Mouse (Mus musculus) heart, postnatal 0 days (tissue): ENCODE data around the gene Epha3.

Experiments used
- CTCF ChIP-seq: IDR thresholded peaks from 2 replicates; pipeline ENCODE4 v1.5.1; 2016; ENCODE audit warnings: antibody characterized with exemption, control low read depth, low read depth
- EP300 ChIP-seq: IDR thresholded peaks from 2 replicates; pipeline ENCODE4 v1.6.1; 2016; ENCODE audit warnings: antibody characterized with exemption, low read depth

GRCm38 (mm10) chr16:63864463-63864976 lies 545 bp upstream of the Epha3 start:
- TF ChIP-seq CTCF = no peak
- no peak for TF ChIP-seq EP300
